Mouse (Mus musculus) heart, embryonic 11.5 days (tissue): ENCODE data around the gene Cdan1. TPM values are rescaled to one million over a fixed set of nuclear protein-coding genes. Genes with fewer than 3 reads are reported as not detected.
A peak's percentile ranks its signal among the peaks of the same experiment; 100 is the strongest.

Experiments
- ATAC-seq: fragments of 200-750 bp; cut with Nextera tagmentation; replicated peaks from 2 replicates; pipeline ENCODE4 v1.8.0; 2017; ENCODE audit warnings: moderate library complexity; ENCODE audit not compliant: insufficient number of reproducible peaks, low FRiP score, low TSS enrichment
- H3K27ac ChIP-seq: fragments of 300-500 bp; sonication (generic); 2 replicates; pipeline ENCODE4 v1.5.1; 2014; ENCODE audit warnings: mild to moderate bottlenecking, low read depth, low read length
- H3K27me3 ChIP-seq: fragments of 300-500 bp; sonication (generic); 2 replicates; pipeline ENCODE4 v1.6.1; 2014; ENCODE audit warnings: mild to moderate bottlenecking, low read length, mixed read lengths; ENCODE audit not compliant: control insufficient read depth, insufficient read depth
- H3K36me3 ChIP-seq: fragments of 300-500 bp; sonication (generic); 2 replicates; pipeline ENCODE4 v1.6.1; 2014; ENCODE audit warnings: mild to moderate bottlenecking, low read length, moderate library complexity, mixed read lengths; ENCODE audit not compliant: control insufficient read depth, insufficient read depth
- H3K4me1 ChIP-seq: fragments of 300-500 bp; sonication (generic); 2 replicates; pipeline ENCODE4 v1.6.1; 2014; ENCODE audit warnings: low read length; ENCODE audit not compliant: control insufficient read depth, insufficient read depth
- H3K4me2 ChIP-seq: fragments of 300-500 bp; sonication (generic); 2 replicates; pipeline ENCODE4 v1.6.1; 2014; ENCODE audit warnings: mild to moderate bottlenecking, moderate library complexity
- H3K4me3 ChIP-seq: fragments of 300-500 bp; sonication (generic); 2 replicates; pipeline ENCODE4 v1.5.1; 2014; ENCODE audit warnings: low read depth, low read length
- H3K9ac ChIP-seq: fragments of 300-500 bp; sonication (generic); 2 replicates; pipeline ENCODE4 v1.6.1; 2014; ENCODE audit warnings: mild to moderate bottlenecking, low read depth, low read length, moderate library complexity
- H3K9me3 ChIP-seq: fragments of 300-500 bp; sonication (generic); replicated peaks from 2 replicates; pipeline ENCODE4 v1.6.1; 2016; ENCODE audit warnings: low read length; ENCODE audit not compliant: control insufficient read depth
- WGBS: fragments of 180-500 bp; shearing (Covaris S2); extraction: QIAGEN DNeasy Blood & Tissue Kit; methylation state at CpG from one replicate; pipeline ENCODE4 v1.1.7; 2014; ENCODE audit not compliant: insufficient replicate concordance; 5-methylcytosine and 5-hydroxymethylcytosine counted together
- polyA plus RNA-seq: library from polyadenylated mRNA; unstranded; fragments of >200 nt; fragmentation: Nextera tagmentation; extraction: Ambion mirVana; gene quantifications from 2 replicates; pipeline ENCODE4 v1.2.1, GENCODE M21; 2014

Gene Cdan1
- polyA plus RNA-seq, 1 experiment from 2014 or later = 8.0 TPM

DNA sequence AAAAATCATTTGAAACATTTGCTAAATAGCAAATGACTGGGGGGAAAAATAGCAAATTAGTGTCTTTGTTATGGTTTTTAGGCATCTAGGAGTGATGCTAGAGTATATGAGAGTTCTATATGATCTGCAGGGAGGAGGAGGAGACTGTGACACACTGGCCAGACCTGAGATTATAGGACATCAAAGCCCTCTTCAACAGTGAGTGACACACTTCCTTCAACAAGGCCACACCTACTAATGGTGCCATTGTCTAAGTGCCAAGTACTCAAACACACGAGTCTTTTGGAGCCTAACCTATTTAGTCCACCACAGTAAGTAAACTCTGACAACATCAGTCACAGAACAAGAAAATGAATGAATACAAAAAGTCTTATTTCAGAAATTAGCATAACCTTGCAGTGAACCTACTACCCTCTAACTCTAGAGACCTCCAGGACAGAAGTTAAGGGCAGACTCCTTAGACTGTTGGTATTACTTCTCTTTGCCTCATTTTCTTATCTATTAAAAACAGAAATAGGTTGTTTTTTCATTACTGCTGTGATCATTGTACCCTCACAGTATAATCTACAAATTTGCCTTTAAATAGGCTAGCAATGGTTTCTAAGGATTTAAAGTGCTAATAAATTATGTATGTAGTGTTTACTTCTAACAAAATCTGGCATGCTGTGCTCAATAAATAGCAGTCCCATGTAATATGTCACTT lies 22.8 kb downstream of the Cdan1 start:
- no peaks in the 10 kb centered on the region for H3K27me3 ChIP-seq
- H3K36me3 ChIP-seq = no peaks in the 10 kb centered on the region
- no peak overlapping the region for H3K9ac ChIP-seq
- no peaks in the 10 kb centered on the region for H3K9me3 ChIP-seq
- no peak overlapping the region for H3K27ac ChIP-seq
- no peak for ATAC-seq
- H3K4me2 ChIP-seq = no peak overlapping the region
- no peak overlapping the region for H3K4me3 ChIP-seq
- H3K4me1 ChIP-seq = no peaks in the 10 kb centered on the region
- WGBS = 58% methylated on average over 1 of the region's 1 CpGs

DNA sequence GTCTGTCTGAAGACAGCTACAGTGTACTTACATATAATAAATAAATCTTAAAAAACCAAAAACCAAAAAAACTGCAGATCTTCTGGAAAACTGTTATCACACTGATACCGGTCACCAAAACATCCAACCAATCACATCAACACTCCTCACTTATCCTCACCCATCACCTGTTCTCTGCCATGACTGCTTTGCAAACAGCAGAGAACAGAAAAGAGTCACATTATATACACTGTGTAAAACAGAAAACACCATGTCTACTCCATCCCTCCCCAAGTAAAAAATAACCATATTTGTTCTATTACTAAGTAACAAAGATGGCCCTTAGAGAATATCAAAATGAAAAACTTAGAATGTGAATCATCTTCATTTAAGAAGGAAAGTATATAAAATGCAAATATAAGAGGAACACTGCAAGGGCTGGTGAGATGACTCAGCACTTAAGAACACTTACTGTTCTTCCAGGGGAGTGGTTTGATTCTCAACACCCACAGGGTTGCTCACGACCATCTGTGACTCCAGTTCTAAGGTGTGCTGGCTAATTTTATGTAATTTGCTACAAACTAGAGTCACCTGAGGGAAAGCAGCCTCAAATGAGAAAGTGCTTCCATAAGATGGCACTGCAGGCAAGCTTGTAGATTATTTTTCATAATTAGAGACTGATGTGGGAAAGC lies 79.5 kb downstream of the Cdan1 start:
- H3K4me1 ChIP-seq = no peaks in the 10 kb centered on the region
- H3K4me2 ChIP-seq = no peak overlapping the region
- H3K27ac ChIP-seq = no peak overlapping the region
- H3K36me3 ChIP-seq = peaks cover 8% of the 10 kb centered on the region
- H3K9ac ChIP-seq = no peak overlapping the region
- no peak for ATAC-seq
- H3K4me3 ChIP-seq = no peak overlapping the region
- 76% methylated on average over 2 of the region's 2 CpGs for WGBS
- H3K27me3 ChIP-seq = no peaks in the 10 kb centered on the region
- H3K9me3 ChIP-seq = no peaks in the 10 kb centered on the region

DNA sequence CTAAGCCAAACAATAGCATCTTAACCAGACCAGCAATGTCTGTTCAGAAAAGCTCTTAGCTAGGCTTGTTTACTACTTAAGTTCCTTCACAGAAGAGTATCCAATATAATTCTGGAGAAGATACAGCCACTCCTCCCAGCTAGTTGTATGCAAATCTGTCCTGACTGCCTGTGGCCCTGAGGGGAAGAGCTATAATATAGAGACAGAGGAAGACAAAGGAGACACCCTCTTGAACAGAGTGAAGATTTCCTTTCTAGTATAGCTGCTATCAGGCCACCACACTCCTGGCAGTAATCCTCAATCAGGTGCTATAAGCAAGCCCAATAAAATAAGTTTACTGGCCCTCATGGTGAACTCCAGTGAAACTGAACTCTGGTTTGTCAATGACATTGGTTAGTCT lies 88.0 kb downstream of the Cdan1 start:
- Histone ChIP-seq H3K27me3 (no peaks in the 10 kb centered on the region), H3K4me2 (no peak overlapping the region), H3K4me1 (no peaks in the 10 kb centered on the region), H3K9me3 (no peaks in the 10 kb centered on the region), H3K27ac (no peak overlapping the region), H3K9ac (no peak overlapping the region), H3K36me3 (peaks cover 5% of the 10 kb centered on the region; the same call in 1 of the 2 replicates), H3K4me3 (no peak overlapping the region)
- no peak for ATAC-seq

DNA sequence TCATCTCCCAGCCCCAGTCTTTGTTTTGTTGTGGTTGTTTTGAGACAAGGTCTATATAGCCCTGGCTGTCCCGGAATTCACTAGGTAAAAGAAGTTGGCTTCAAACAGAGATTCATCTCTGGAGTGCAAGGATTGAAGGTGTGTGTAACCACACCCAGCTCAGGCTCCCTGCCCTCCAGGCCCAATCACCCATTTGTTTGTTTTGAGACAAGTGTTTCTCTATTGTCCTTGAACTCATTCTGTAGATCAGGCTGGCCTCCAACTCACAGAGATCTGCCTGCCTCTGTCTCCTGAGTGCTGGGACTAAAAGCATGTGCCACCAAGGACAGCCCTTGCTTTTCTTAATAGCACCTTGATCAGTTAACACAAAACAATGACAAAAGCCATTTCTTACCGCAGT lies 101.9 kb downstream of the Cdan1 start:
- H3K4me2 ChIP-seq = no peak overlapping the region
- 85% methylated on average over 2 of the region's 2 CpGs for WGBS
- H3K27ac ChIP-seq = no peak overlapping the region
- peaks cover 18% of the 10 kb centered on the region for H3K36me3 ChIP-seq
- no peak overlapping the region for H3K9ac ChIP-seq
- no peak overlapping the region for H3K4me3 ChIP-seq
- no peak for ATAC-seq
- H3K9me3 ChIP-seq = no peaks in the 10 kb centered on the region
- H3K27me3 ChIP-seq = no peaks in the 10 kb centered on the region
- no peaks in the 10 kb centered on the region for H3K4me1 ChIP-seq

DNA sequence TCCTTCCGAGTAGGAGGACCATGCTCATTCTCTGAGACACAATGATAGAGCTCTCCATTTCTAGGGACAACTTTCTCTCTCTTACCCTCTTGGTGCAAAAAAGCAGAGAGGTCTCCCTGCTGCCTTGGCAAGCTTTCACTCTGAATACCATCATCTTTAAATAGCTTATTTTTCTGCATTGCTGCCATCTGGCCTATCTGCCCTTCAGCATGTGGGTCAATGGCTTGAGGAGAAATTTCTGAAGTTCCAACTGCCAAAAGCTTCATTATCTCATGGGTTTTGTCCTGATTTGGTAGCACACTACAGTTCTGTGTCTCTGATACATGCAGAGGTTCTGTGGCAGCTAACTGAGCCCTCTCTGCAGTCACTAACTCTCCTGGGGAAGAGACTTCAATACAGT lies 104.4 kb downstream of the Cdan1 start:
- ATAC-seq = no peak
- no peaks in the 10 kb centered on the region for H3K27me3 ChIP-seq
- H3K9me3 ChIP-seq = no peaks in the 10 kb centered on the region
- 91% methylated on average over 1 of the region's 1 CpGs for WGBS
- H3K27ac ChIP-seq = no peak overlapping the region
- no peak overlapping the region for H3K9ac ChIP-seq
- H3K4me2 ChIP-seq = no peak overlapping the region
- H3K4me1 ChIP-seq = no peaks in the 10 kb centered on the region
- H3K36me3 ChIP-seq = peaks cover 18% of the 10 kb centered on the region
- H3K4me3 ChIP-seq = no peak overlapping the region

DNA sequence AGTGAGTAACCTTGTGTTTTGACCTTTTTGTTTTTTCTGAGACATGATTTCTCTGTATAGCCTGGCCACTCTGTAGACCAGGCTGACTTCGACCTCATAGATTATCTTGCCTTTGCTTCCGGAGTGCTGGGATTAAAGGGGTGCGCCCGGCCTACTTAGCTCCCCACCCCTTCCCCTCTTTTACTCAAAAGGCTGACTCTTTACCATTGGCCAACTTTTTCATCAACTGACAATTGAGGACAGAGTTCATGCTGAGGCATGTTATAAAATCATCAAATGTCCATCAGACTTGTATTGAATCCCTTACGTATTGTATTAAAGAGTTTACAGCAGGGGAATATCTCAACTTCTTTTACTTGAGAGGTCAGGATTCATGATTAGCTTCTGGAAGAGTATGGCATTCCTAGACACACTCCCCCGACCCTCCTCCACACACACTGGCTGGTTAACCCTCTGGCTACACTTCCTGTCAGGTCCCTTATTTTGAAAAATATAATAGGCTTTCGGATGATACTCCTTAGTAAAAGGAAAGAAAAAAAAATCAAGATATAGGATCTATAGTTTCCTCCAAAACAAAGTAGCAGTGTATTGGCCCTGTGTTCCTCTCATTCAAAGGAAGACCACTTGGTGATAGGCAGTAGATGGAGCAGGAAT lies 117.9 kb downstream of the Cdan1 start:
- peak overlapping the region; percentile 61; the same call in 1 of the 2 replicates for H3K9ac ChIP-seq
- peak overlapping the region; percentile 82 for H3K4me3 ChIP-seq
- H3K27me3 ChIP-seq = no peaks in the 10 kb centered on the region
- H3K9me3 ChIP-seq = no peaks in the 10 kb centered on the region
- 31% methylated on average over 7 of the region's 7 CpGs for WGBS
- peak overlapping the region; percentile 94 for H3K27ac ChIP-seq
- H3K4me1 ChIP-seq = peaks cover 24% of the 10 kb centered on the region
- ATAC-seq = peak; percentile 36; the same call in 1 of the 2 replicates
- H3K36me3 ChIP-seq = peaks cover 6% of the 10 kb centered on the region
- peak overlapping the region; percentile 100 for H3K4me2 ChIP-seq

DNA sequence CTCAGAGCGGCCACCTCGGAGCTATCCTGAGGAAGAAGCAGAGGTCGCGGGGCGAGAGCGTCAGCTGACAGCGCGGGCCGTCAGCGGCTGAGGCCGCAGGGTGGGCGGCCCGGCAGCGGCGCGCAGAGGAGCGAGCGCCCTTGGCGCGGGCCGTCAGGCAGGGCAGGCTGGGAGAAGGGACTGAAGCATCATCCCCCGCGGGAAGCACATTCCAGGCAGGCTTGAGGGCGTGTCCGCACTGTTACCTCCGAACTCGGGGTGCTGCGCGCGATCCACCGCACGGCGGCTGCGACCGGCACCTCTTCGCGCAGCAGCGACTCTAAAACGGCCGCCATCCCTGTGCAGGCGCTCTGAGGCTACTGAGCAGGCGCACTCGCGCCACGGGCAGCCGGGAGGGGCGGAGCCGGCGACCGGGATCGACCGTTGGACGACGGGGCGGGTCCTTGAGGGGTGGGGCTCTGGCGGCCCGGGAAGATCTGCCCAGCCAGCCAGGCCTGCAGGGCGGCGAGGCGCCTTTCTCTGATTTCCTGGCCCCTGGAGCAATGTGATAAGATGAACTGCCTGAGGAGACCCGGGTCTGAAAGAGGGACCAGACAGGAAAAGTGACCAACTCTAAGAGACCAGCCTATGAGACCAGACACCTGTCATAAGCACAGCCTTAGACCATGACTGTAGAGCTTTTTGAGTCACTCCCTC lies 118.6 kb downstream of the Cdan1 start:
- peak; percentile 95 for ATAC-seq
- peak overlapping the region; percentile 82 for H3K4me3 ChIP-seq
- H3K27me3 ChIP-seq = no peaks in the 10 kb centered on the region
- H3K4me2 ChIP-seq = peak overlapping the region; percentile 100
- peak overlapping the region; percentile 84 for H3K9ac ChIP-seq
- peaks cover 24% of the 10 kb centered on the region for H3K4me1 ChIP-seq
- H3K36me3 ChIP-seq = peaks cover 12% of the 10 kb centered on the region
- under 1% methylated on average over 61 of the region's 61 CpGs for WGBS
- H3K9me3 ChIP-seq = no peaks in the 10 kb centered on the region
- peak overlapping the region; percentile 94 for H3K27ac ChIP-seq

DNA sequence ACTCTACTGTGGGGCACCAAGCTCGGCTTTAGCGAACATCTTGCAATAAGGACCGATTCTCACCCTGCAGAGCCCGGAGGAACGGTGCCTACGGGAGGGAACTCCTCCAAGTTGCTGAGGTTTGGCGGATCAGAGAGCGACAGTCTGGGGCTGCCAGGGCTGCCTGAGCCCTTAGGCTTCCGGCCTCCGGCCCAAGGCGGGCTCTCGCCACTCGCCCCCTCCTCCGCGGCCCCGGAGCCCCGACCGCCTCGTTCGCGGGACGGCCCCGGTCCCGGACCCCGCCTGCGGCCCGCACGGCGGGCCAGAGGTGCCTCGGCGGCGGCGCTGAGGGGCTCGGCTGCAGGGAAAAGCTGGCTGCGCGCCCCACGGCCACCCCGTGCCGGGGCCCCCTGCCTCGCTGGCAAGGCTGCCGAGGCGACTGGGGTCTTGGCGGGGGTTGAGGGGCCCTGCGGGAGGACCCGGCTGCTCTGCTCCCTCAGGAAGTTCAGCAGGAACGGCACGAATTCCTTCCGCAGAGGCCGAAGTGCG lies 119.2 kb downstream of the Cdan1 start:
- no peaks in the 10 kb centered on the region for H3K27me3 ChIP-seq
- H3K4me2 ChIP-seq = peak overlapping the region; percentile 100
- H3K4me1 ChIP-seq = peaks cover 24% of the 10 kb centered on the region
- H3K36me3 ChIP-seq = peaks cover 13% of the 10 kb centered on the region
- ATAC-seq = peak; percentile 22
- H3K4me3 ChIP-seq = peak overlapping the region; percentile 82
- peak overlapping the region; percentile 84 for H3K9ac ChIP-seq
- H3K9me3 ChIP-seq = no peaks in the 10 kb centered on the region
- peak overlapping the region; percentile 94 for H3K27ac ChIP-seq
- WGBS = under 1% methylated on average over 49 of the region's 50 CpGs
